Mouse (Mus musculus): ENCODE results near the gene Slc31a1. TPM values are rescaled to one million over a fixed set of nuclear protein-coding genes. Genes with fewer than 3 reads are reported as not detected.

Slc31a1 gene
- total RNA-seq, 2 experiments from 2014 or later: 45.7 to 48.4 TPM

DNA sequence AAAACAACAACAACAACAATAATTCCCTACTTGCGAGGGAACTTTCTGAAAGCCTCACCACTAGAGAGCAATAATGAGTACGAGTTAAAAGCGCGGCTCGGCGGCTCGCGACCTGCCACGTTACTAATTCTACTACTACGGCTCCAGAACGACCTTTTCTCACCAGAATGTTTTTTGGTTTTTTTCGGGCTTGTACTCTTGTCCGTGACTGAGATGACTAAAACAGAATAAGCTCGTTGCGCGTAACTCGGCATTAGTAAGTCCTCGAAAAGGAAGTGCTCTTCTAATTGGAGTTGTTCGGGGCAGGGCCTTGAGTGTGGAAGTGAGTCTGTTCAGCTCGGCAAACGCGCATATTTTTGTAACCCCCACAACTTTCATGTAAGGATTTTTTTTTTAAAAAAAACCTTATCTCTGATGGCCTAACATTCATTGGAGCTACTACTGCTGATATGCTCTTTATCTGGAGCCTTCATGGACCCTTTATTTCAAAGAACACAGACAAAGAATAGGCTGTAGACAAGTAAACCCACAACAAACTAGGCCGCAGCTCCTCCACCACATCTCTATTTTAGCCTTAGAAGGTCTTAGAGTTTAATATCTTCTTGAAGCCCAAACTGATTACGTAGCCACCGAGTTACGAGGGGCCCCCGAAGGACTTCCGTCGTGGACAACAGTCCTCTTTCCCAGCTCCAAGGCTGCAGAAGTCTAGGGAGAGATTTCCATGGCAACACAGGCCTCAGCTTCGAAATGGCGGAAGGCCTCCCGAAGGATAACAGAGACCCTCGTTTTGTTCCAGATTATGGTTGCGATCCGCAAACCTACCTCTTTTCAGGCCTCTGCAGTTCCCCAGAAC, 47.4 kb downstream of the Slc31a1 start:
- DNase-seq: peak; percentile 54 to 70

GRCm38 (mm10) chr4:62408601-62409282, 48.2 kb downstream of the Slc31a1 start, which contains the start of the genes Cdc26 and Prpf4:
Cdc26 (minus strand) TSS chr4:62408642.
Prpf4 (plus strand) TSS chr4:62408797.
- peak; percentile 96 to 97 for DNase-seq

DNA sequence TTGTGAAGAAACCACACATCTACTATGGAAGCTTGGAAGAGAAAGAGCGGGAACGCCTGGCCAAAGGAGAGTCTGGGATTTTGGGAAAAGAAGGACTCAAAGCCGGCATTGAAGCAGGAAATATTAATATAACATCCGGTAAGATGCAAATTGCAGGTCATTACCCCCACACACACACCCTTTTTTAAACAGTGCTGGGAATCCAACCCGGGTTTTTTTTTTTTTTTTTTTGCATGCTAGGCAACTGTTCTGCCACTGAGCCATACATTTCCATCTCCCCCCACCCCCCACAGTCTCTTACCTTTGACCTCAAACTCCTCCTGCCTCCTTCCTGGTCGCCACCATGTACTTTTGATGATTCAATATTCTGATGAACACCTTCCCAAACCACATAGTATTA, 49.1 kb downstream of the Slc31a1 start:
- DNase-seq: no peak

DNA sequence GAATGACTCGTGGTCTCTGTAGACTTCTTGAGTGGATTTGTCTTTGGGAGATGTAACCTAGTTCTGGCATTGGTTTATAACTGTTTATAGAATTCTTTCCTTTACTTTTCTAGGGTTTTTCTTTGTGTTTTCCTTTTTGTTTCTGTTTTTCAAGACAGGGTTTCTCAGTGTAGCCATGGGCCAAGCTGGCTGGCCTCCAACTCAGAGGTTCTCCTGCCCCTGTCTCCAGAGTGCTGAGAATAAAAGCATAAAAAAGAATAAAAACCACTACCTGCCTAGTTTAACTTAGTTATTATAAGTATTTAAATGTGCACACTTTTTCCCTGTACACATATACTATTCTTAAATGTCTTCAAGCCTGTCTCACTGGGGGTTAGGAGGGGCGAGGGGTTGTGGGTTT, 49.8 kb downstream of the Slc31a1 start:
- no peak for DNase-seq

- peak; percentile 75 to 81 for DNase-seq
Observed at GRCm38 (mm10) chr4:62411606-62412005, 51.1 kb downstream of the Slc31a1 start.

GRCm38 (mm10) chr4:62418448-62418847, 57.9 kb downstream of the Slc31a1 start:
- DNase-seq: no peak

- no peak for DNase-seq
Observed at GRCm38 (mm10) chr4:62419091-62419490, 58.6 kb downstream of the Slc31a1 start.

- no peak for DNase-seq
Observed at GRCm38 (mm10) chr4:62425891-62426290, 65.4 kb downstream of the Slc31a1 start.

GRCm38 (mm10) chr4:62427978-62428758, 67.6 kb downstream of the Slc31a1 start:
- DNase-seq: no peak

GRCm38 (mm10) chr4:62429616-62430015, 69.1 kb downstream of the Slc31a1 start:
- no peak for DNase-seq

- no peak for DNase-seq
Observed at GRCm38 (mm10) chr4:62430678-62431077, 70.2 kb downstream of the Slc31a1 start.

DNA sequence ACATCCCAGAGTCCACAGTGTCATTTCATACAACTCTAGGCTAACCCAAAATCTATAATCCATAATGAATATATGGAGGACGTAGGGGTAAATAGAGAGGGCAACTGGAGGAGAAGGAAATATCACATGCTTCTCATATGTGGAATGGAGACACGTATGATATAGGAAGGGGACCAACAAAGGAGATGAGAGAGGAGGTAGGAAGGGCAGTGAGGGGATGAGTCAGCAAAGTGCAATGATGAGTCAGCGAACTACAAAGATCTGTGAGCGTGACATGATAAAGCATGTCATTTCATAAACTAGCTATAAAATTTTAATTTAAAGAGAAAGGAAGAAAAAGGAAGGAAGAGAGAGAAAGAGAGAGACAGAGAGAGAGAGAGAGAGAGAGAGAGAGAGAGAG, 71.0 kb downstream of the Slc31a1 start:
- DNase-seq: peak in 1 of 2 experiments; percentile 51

DNA sequence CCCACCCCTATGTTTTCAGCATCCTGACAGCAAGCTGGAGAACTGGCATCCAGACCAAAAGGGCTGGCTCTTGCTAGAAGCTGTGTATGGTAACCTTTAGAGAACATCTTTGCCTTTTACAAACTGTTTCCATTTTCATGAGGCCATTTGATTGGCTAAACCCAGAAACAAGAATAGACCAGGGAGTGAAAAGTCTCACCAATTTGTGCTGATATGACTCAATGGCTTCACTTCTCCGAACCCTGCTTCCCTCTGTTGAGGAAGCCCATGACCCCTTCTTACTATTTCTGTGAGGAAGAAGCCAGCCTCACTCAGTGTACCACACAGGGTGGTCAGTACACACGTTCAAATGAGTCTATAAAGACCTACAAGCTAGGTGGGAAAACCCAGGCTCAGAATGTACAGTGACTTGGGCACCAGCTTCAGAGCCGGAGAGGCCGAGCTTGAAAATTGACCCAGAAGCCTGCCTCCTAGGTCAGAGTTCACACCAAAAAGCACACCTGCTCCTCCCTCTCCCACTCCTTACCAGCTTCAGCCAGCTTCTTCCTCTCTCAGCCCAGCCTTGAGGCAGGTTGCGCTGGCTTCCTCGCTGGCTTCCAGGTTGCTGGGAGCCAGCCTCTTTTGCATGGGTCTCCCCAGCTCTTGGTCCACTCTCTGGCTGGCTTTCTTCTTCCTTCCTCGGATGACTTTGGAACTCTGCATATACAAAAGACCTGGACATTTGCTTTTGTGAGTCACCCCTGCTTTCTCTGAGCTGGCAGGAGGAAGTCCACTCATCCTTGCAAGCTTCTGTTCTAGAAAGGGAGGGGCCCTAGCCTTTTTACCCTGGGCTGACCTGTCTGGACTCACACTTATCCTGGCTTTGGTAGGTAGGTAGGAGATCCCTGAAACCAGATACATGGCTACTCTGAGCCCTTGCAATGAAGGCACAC, 73.7 kb downstream of the Slc31a1 start:
- DNase-seq: peak in 1 of 2 experiments; percentile 31

- DNase-seq: no peak
Observed at GRCm38 (mm10) chr4:62435081-62435480, 74.6 kb downstream of the Slc31a1 start, which contains the start of gene Rnf183. Rnf183 (minus strand) TSS chr4:62435252.

- no peak for DNase-seq
Observed at GRCm38 (mm10) chr4:62437256-62437778, 76.8 kb downstream of the Slc31a1 start.

DNA sequence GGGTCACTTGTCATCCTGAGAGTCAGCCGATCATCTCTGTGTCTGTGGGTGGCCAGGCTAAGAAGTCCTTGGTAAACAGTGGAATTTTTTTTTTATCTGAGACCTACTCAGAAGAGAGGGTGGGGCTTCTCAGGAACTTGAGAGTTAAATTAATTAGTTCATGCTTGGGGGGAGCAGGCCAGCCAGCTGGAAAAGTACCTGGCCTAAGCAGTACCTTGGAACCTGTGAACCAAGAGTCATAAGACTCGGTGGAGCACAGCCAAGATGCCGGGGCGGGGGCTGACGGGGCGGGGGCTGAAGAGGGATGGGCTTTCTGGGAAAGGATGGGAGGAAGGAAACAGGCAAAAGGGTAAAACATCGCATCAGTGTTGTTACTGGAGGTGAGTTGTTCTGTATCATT, 77.3 kb downstream of the Slc31a1 start:
- no peak for DNase-seq

GRCm38 (mm10) chr4:62439793-62440192, 79.3 kb downstream of the Slc31a1 start:
- no peak for DNase-seq

DNA sequence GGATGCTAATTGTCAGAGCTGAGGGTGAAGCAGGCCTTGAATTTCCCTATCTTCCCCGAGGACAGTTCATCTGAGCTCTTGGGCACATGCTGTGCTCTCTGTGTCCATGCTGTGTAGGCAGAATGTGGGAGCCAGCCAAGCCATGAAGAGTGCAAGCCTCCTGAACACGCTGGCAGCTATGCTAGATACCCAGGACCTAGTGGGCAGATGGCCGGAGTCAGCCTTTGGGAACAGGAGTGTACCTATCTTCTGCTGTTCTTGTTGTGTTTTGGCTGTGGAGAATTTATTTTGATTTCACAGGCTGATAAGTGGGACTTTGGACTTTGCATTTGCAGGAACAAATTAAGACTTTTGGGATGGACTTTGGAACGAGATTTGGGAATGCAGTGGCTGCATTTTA, 80.0 kb downstream of the Slc31a1 start:
- DNase-seq: peak in 1 of 2 experiments; percentile 19

- DNase-seq: no peak
Observed at GRCm38 (mm10) chr4:62440986-62441385, 80.5 kb downstream of the Slc31a1 start.
